Mouse (Mus musculus) spleen, adult 2 months (tissue): ENCODE data around the gene Dennd5b.

ENCODE experiments used
- CTCF ChIP-seq: fragments of 200-500 bp; IDR thresholded peaks from 2 replicates; pipeline ENCODE4 v1.5.1; 2011; ENCODE audit warnings: mild to moderate bottlenecking, inconsistent platforms; ENCODE audit not compliant: insufficient read depth, insufficient read length, insufficient replicate concordance; ENCODE audit errors: extremely low read depth
- POLR2A ChIP-seq: fragments of 200-500 bp; IDR thresholded peaks from 2 replicates; pipeline ENCODE4 v1.6.1; 2011; ENCODE audit warnings: low read depth, low read length, inconsistent platforms

DNA sequence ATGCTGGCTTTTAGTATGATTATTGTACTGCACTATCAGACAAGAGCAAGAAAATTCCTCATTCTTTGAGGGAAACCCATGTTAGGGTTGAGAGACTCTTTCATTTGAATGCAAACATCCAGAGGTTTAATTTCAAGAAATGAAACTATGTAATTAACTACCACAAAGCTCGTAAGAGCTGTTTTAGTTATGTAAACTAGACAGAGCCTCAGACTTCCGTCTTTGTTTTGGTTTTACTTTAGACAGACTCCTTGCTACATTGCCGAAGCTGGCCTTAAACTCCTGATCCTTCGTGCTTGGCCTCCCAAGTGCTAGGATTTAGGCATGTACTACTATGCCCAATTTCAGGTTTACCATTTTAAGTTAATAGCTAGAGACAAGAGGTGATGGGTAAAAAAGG lies 61.4 kb downstream of the Dennd5b start:
- TF ChIP-seq CTCF (no peak), POLR2A (no peak)
